Comparison of ENCODE assay signal across 20 mouse cellular contexts in the genomic region with DNA sequence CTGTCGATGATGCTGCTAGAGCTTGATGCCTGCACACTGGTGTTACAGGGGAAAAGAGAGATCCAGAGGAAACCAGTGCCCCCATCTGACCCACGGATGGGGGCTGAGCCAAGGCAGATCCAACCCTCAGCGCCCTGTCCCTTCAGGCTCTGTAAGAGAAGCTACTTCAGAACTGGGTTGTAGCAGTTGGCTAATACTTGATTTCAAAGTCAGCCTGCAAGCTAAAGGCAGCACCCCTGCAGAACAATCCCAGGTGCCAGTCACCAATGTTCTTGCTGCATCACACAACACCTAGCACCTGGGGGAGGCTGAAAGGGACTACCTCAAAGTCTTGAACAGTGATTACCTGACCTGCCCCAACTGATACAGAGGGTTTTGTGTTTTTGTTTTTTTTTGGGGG. TPM values are rescaled to one million over a fixed set of nuclear protein-coding genes. Genes with fewer than 3 reads are reported as not detected.
A peak's percentile ranks its signal among the peaks of the same experiment; 100 is the strongest.
DNase-seq lines count a peak whose midpoint lies in the region; TF ChIP-seq lines count a peak whose summit lies in the region.
"Had no signal": no experiment of that assay in that cellular context is flagged by ENCODE, and none has a peak within 500 bp of the region (broad histone marks: within the 10 kb centered on the region; RNA-seq: fewer than 3 reads in every experiment).

No protein-coding gene starts in this region.

- no peaks in the 10 kb centered on the region for H3K27me3 ChIP-seq in thymus, adult 2 months (ENCODE audit: control insufficient read depth, insufficient read depth, low read length)
- H3K27me3 ChIP-seq in embryonic facial prominence, embryonic 10.5 days (replicated peaks; ENCODE audit: low read depth, poor library complexity, severe bottlenecking) = no peaks in the 10 kb centered on the region

- H3K9me3 ChIP-seq in embryonic facial prominence, embryonic 10.5 days = no peaks in the 10 kb centered on the region
- H3K9me3 ChIP-seq: G1E had no signal

- no peaks in the 10 kb centered on the region for H3K36me3 ChIP-seq in thymus, adult 2 months (ENCODE audit: control insufficient read depth, insufficient read depth, low read length)
- no peaks in the 10 kb centered on the region for H3K36me3 ChIP-seq in embryonic facial prominence, embryonic 10.5 days (replicated peaks)

- peaks cover 77% of the 10 kb centered on the region for H3K4me1 ChIP-seq in thymus, adult 2 months (replicated peaks; ENCODE audit: control insufficient read depth, insufficient read depth, low read length)
- peaks cover 38% of the 10 kb centered on the region for H3K4me1 ChIP-seq in embryonic facial prominence, embryonic 10.5 days

- no peak for TF ChIP-seq CTCF in gastrocnemius, adult 2 months (IDR thresholded peaks at IDR 0.05)
- TF ChIP-seq CTCF in layer of hippocampus, adult 2 months (conservative IDR thresholded peaks at IDR 0.05) = no peak
- TF ChIP-seq CTCF in thymus, adult 2 months (IDR thresholded peaks at IDR 0.05; ENCODE audit: borderline replicate concordance, control insufficient read depth, extremely low read depth, insufficient read depth, low read length, poor library complexity) = no peak

- intact Hi-C loops in gastrocnemius, adult 2 months (cut with DNase I) = no loop called here

- WGBS in thymus, adult 2 months = 61% methylated on average over 3 of the region's 3 CpGs
- WGBS in embryonic facial prominence, embryonic 10.5 days = 70% methylated on average over 3 of the region's 3 CpGs

- TF ChIP-seq POLR2A in thymus, adult 2 months (IDR thresholded peaks at IDR 0.05; ENCODE audit: control insufficient read depth, extremely low read depth, insufficient read depth, low read length, poor library complexity) = no peak

- DNase-seq in gastrocnemius, adult 2 months = no peak
- no peak for DNase-seq in gastrocnemius, postnatal 10 days
- no peak for DNase-seq in layer of hippocampus, adult 2 months (ENCODE audit: low spot score in 2 of 2)
- DNase-seq in layer of hippocampus, adult 9-10 months (ENCODE audit: low spot score) = no peak
- no peak for DNase-seq in thymus, adult 2 months
- DNase-seq in thymus, postnatal 25 days = no peak
- no peak for DNase-seq in embryonic facial prominence, embryonic 10.5 days (ENCODE audit: low spot score)
- DNase-seq: heart, postnatal 36 days; kidney, postnatal 14 days had no signal

- H3K27ac ChIP-seq in gastrocnemius, adult 2 months = peak overlapping the region; percentile 98
- H3K27ac ChIP-seq in layer of hippocampus, adult 2 months = peak overlapping the region; percentile 99
- peak overlapping the region; percentile 86 for H3K27ac ChIP-seq in thymus, adult 2 months (ENCODE audit: control insufficient read depth, insufficient read depth, low read length)
- H3K27ac ChIP-seq in embryonic facial prominence, embryonic 10.5 days (replicated peaks) = no peak overlapping the region
- H3K27ac ChIP-seq: macrophage had no signal

- H3K4me3 ChIP-seq in gastrocnemius, adult 2 months = no peak overlapping the region
- H3K4me3 ChIP-seq in layer of hippocampus, adult 2 months = no peak overlapping the region
- H3K4me3 ChIP-seq in thymus, adult 2 months (ENCODE audit: control insufficient read depth, insufficient read depth, low read length) = peak overlapping the region; percentile 9; the same call in 1 of the 2 replicates
- no peak overlapping the region for H3K4me3 ChIP-seq in embryonic facial prominence, embryonic 10.5 days

RNA-seq across cellular contexts. Expression of gene E030018B13Rik, which starts 14.7 kb away (rescaled TPM):
- under 1 TPM in 1 of 2 experiments, not detected in 1; 0.22 TPM for total RNA-seq in gastrocnemius, adult 2 months (2021)
- total RNA-seq in gastrocnemius, postnatal 10 days (2021) = not detected
- total RNA-seq in layer of hippocampus, adult 2 months (2021) = not detected
- polyA plus RNA-seq in thymus, adult 2 months (2012; rRNA removed) = not detected in 2 replicates
- not detected in 2 replicates for polyA plus RNA-seq in embryonic facial prominence, embryonic 10.5 days (2016; fragmentation: Nextera tagmentation; extraction: Ambion mirVana)
- total RNA-seq: adrenal gland, adult 18-20 months; G1E; gastrocnemius, adult 18-20 months; heart, adult 8-10 months; heart, postnatal 36 days; layer of hippocampus, postnatal 25 days had no signal
- polyA plus RNA-seq: embryonic facial prominence, embryonic 11.5 days; G1E; limb, embryonic 11.5 days; liver, embryonic 16.5 days; macrophage; midbrain, embryonic 16.5 days; testis, adult 2 months had no signal

RNA-seq across cellular contexts. Expression of gene Klf13, which starts 36.8 kb away (rescaled TPM):
- 10 to 100 TPM; 56.6 to 59.6 TPM for total RNA-seq in gastrocnemius, adult 2 months (2021)
- total RNA-seq in gastrocnemius, postnatal 10 days (2021) = 10 to 100 TPM; 38.3 to 50.8 TPM
- total RNA-seq in layer of hippocampus, adult 2 months (2021) = 100 to 1,000 TPM; 200 to 216 TPM
- polyA plus RNA-seq in thymus, adult 2 months (2012; rRNA removed) = 172 and 234 TPM in 2 replicates
- polyA plus RNA-seq in embryonic facial prominence, embryonic 10.5 days (2016; fragmentation: Nextera tagmentation; extraction: Ambion mirVana) = 22.1 and 23.9 TPM in 2 replicates
